Mouse (Mus musculus) adrenal gland, postnatal 36 days (tissue): Measurements from ENCODE around the gene Rin3. TPM values are rescaled to one million over a fixed set of nuclear protein-coding genes. Genes with fewer than 3 reads are reported as not detected.

Experiments used
- DNase-seq, 2 experiments: peaks; one replicate each; pipeline ENCODE4 v3.0.0; 2021; ENCODE audit warnings: mixed read lengths in 1 of 2
- total RNA-seq, 2 experiments: library from RNA; stranded (reverse); gene quantifications; 2 replicates each; pipeline ENCODE4 v1.2.3; 2021

The Rin3 gene
- total RNA-seq, 2 experiments from 2014 or later, result 8.6 to 15.8 TPM

DNA sequence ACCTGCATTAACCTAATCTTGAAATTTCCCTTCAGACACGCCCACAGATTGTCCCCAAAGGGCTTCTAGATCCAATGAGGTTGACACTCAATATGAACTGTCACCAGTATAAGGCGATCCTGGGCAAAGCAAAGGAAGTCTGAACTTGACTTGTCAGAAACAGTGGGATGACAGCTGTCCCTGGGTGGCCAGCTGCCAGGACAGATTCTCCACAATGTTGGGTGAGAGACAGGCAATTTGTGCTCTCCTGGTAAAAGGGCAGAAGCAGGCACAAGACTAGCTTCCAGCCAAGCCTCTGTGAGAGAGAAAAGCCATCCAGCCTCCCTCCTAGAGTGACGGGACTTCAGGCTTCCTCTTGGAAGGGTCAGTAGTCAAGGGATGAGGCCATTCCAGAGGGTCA is 89.5 kb downstream of the Rin3 start:
- no peak for DNase-seq

DNA sequence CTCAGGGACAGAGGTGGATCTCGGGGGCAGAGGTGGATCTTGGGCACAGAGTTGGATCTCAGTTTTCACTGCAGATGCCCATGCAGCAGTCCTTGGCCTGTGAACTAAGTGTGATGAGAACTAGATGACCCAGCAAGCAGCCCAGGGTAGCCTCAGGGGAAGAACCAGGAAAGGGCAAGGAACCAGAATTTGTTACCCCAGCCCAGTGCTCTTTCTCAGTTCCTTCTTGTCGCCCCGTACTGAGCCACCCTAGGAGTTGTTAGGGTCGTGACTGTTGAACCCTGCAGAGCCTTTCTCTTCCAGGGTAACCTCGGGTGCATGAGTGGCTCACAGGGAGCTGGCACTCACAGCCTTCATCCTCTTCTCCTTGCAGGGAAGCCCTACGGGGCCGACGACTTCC is 99.3 kb downstream of the Rin3 start:
- no peak for DNase-seq

DNA sequence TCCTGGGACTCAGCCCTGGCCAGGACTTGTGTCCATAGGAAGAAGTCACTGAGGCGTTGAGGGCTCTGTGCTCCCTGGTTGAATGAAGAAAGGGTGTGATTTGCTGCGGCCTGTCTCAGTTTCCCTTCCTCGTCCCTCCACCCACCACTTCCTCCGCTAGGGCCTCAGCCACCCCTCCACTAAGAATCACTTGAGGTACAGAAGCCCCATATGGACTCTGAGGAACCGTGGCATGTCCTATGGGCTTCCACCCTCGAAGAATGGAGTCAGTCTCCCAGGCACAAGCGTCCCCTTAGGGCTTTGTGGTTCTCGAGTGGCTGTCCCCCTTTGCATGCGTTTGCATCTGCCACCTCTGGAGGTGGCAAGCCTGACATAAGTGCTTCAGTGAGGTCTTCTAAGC is 100.4 kb downstream of the Rin3 start:
- DNase-seq, result no peak

GRCm38 (mm10) chr12:102384819-102385218 is 102.0 kb downstream of the Rin3 start:
- peak; percentile 22 to 36 for DNase-seq

DNA sequence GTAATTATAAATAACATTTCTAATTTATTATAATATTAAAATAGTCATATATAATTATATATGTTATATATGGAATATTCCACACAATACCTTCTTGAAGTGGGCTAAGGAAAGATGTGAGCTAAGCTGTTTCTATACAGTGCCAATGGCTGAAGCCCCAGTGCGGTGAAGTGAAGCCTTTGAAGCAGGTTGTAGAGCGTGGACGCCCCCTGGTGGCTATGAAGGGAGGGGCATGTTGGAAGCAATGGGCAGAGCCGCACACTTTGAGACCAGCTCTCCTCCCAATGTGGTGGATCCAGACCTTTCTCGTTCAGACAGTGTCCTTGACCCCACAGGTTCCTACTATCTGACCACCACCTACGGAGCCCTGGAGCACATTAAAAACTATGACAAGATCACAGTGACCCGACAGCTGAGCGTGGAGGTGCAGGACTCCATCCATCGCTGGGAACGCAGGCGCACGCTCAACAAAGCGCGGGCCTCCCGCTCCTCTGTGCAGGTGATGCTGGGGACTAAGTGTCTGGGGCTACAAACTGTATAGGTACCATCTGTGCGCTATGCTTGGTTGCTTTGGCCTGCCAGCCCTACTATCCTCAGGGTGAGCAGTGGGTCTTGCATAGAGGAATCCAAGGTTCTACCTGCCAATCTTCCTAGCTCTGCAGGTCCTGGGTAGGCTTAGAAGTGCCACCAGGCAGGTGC is 104.5 kb downstream of the Rin3 start:
- DNase-seq, result peak; percentile 84 to 89

DNA sequence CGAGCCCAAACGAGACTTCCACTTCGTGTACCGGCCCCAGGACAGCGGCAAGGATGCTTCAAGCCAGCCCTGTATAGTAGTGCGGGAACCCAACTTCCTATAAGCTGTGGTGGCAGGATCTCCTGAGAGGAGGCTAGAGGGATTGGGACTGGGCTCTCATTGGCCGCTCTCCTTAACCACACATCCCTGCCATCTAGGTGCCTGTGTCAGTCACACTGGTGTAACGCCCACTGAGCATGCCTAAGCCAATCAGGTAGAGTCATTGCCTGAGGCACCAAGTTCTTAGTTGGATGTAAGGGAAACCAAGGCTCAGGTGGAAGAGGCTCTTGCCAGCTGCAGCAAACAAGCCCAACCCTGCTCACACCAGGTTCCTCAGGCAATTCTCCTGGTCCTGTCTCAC is 107.2 kb downstream of the Rin3 start:
- DNase-seq, result no peak

DNA sequence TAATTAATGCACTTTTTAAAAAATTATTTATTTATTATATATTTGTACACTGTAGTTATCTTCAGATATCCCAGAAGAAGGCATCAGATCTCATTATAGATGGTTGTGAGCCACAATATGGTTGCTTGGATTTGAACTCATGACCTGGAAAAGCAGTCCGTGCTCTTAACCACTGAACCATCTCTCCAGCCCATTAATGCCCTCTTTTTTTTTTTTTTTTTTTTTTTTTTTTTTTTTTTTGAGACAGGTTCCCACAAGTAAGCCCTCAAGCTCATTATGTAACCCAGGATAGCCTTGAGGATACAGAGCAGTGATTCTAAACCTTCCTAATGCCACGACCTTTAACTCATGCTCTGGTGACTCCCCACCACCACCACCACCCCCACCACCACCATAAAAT is 108.3 kb downstream of the Rin3 start:
- DNase-seq, result no peak

- DNase-seq, result peak; percentile 33 to 52
These were observed 109.1 kb downstream of the Rin3 start for GRCm38 (mm10) chr12:102391982-102392381.

DNA sequence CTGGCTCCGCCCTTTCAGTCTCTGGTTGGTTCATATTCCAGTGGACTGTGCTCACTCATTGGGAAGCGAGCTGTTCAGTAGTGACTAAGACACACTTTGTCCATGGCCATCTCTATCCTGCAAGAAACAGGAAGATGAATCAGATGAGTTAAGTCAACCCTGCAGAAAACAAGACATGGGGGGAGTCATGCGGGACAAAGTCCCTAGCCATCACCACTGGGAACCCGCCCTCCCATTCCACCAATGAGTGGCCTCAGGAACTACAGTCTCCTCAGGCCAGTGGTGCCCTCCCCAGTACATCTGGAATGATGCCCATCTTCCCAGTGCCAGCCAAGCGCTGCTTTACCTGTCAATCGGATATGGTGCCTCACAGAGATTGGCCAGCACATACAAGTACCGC is 111.6 kb downstream of the Rin3 start:
- peak in 1 of 2 experiments; percentile 26 for DNase-seq

GRCm38 (mm10) chr12:102395537-102395936 is 112.7 kb downstream of the Rin3 start:
- DNase-seq, result no peak

- no peak for DNase-seq
These were observed 113.4 kb downstream of the Rin3 start for GRCm38 (mm10) chr12:102395998-102396991.

GRCm38 (mm10) chr12:102398588-102398987 is 115.7 kb downstream of the Rin3 start:
- DNase-seq, result no peak

DNA sequence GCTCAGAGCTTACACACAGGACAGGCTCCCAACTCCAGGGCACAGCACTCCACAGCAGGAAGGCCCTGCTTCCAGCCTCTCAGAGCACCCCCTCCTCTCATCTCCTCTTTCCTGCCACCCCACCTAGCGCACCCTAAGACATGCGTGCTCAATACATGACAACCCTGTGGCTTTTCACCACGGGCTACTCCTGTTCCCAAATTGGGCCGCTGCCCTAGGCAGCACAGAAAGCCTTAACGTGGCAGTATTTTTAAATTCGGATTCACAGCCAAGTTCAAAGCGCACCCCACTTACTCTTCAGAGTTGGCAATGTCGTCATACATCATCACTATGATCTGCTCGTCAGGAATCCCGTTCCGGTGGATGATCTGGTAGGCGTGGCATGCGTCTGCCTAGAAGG is 130.3 kb downstream of the Rin3 start:
- DNase-seq, result no peak

DNA sequence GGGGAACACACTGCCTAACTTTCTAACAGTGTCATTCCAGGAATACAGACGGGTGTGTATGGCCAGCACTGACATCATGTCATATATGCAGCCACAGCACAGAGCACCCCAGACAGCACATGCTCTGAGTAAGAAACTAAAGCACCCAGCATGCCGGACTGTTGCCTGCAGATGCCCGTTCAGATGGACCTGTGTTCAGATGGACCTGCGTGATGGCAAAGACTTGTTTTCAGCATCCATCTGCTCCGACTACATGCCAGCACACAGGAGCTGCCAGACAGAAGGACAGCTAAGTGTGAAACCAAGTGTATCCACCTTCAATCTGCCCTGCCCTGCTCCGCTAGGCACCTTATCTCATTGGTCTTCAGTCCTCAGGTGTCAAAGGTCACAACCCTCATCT is 131.8 kb downstream of the Rin3 start:
- no peak for DNase-seq

- DNase-seq, result peak; percentile 49 to 59
These were observed 133.6 kb downstream of the Rin3 start for GRCm38 (mm10) chr12:102416391-102416837.

- DNase-seq, result no peak
These were observed 134.2 kb downstream of the Rin3 start for GRCm38 (mm10) chr12:102416955-102417510.

- no peak for DNase-seq
These were observed 134.9 kb downstream of the Rin3 start for GRCm38 (mm10) chr12:102417701-102418100.

DNA sequence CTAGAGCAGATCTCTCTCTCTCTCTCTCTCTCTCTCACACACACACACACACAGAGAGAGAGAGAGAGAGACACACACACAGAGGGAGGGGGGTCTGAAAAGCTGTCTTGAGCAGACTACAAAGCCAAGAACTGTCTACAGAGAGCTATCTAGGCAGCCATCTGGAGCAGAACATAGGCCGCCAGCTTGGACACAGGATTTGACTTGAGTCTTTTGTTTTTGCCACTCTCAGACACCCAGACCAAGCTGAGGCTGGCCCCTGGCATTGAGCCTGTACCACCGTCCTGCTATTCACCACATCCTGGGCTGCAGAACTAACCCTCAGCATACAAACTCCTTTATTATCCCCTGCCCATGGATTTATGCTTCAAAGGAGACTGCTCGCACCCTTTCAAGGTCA is 136.7 kb downstream of the Rin3 start:
- DNase-seq, result no peak

DNA sequence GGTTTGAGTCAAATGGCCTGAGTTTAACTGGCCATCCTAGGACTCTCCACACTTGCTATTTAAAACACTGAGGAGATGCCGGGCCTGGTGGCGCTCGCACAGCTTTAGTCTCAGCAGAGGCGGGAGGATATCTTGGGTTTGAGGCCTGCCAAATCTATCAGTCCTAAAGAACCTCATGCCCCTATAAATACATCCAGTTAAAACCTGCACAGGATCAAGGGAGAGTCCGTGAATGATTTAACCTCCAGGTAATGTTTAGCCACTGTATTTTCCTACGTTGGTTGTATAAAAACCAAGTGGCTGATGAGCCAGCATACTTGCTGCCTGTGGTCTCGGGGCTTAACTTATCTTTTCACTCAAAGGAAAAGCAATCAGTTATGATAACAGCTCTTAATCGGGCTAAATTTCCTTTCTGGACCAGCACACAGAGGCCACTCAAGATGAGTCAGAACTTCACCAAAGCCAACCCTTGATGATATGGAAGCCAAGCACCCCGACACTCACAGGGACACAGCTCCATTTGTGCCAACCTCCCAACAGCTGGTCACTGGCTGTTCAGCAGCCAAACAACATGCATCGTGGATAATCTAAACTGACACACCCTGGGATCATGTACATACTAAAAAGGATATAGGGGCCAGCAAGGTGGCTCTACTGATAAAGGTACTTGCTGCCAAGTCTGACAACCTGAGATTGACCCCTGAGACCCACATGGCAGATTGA is 137.5 kb downstream of the Rin3 start:
- DNase-seq, result no peak

- DNase-seq, result peak; percentile 66 to 78
These were observed 139.2 kb downstream of the Rin3 start for GRCm38 (mm10) chr12:102422065-102422464.

DNA sequence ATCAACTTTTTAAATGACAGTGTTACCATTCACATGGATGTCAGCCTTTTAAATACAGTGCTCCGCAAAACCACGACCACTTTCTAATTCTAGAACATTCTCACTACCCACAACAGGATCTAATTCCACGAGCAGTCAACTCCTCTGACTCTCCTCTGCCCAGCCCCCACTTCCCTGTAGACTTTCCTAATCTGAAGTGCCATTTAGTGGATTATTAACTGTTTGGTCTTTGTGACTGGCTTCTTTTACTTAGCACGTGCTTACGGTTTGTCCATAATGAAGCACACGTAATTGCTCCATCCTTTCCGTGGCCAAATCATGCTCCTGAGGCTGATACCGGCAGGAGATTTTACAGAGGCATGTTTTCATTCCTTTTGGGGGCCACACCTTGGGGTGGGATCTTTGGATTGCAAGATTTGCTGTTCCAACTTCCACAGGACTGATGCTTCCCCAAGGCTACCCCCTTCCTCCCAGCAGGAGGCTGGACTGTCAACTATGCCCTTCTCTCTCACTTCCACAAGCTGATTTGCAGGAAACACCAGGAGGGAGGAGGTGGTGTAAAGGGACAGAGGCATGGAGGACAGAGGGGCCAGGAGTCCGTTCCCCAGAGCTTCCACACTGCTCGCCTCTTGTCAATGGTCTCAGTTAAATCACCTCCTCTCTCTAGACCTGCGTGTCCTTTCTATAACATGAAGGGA is 139.9 kb downstream of the Rin3 start:
- DNase-seq, result no peak

GRCm38 (mm10) chr12:102423625-102424024 is 140.8 kb downstream of the Rin3 start:
- no peak for DNase-seq
